Mouse (Mus musculus): ENCODE measurements around the gene Izumo1r. TPM values are rescaled to one million over a fixed set of nuclear protein-coding genes. Genes with fewer than 3 reads are reported as not detected.

Izumo1r gene
- 3.4 and 15.9 TPM in 2 replicates for polyA plus RNA-seq (2012; ENCODE audit: low replicate concordance)

GRCm38 (mm10) chr9:14903581-14904378 lies at the start of gene Izumo1r:
Izumo1r (minus strand) TSS chr9:14903949.

GRCm38 (mm10) chr9:14859868-14860639 lies 43.7 kb downstream of the Izumo1r start, which contains the start of gene Gpr83:
Gpr83 (plus strand) TSS chr9:14860210.

Other genes with a start within 250 kb of the Izumo1r start
- gene Piwil4, start 163.2 kb downstream of the Izumo1r start, polyA plus RNA-seq (2012; ENCODE audit: low replicate concordance) = not detected in 2 replicates
- gene Fut4, start 151.6 kb downstream of the Izumo1r start, polyA plus RNA-seq (2012; ENCODE audit: low replicate concordance) = 0.96 and 2.4 TPM in 2 replicates
- gene 1700012B09Rik, start 132.9 kb downstream of the Izumo1r start, polyA plus RNA-seq (2012; ENCODE audit: low replicate concordance) = not detected in 2 replicates
- gene Mre11a, start 119.3 kb downstream of the Izumo1r start, polyA plus RNA-seq (2012; ENCODE audit: low replicate concordance) = 4.1 and 5.5 TPM in 2 replicates
- gene Ankrd49, start 119.1 kb downstream of the Izumo1r start, polyA plus RNA-seq (2012; ENCODE audit: low replicate concordance) = 17.8 and 20.9 TPM in 2 replicates
- 0.15 and 0.71 TPM in 2 replicates for gene Gpr83, start 43.7 kb downstream of the Izumo1r start, polyA plus RNA-seq (2012; ENCODE audit: low replicate concordance)
- 2.6 and 2.7 TPM in 2 replicates for gene Panx1, start 141.5 kb upstream of the Izumo1r start, polyA plus RNA-seq (2012; ENCODE audit: low replicate concordance)
- gene Hephl1, start 208.2 kb upstream of the Izumo1r start, polyA plus RNA-seq (2012; ENCODE audit: low replicate concordance) = not detected in 2 replicates

Data from leukemia stem cell, adult 10-12 weeks (primary cell).